Mouse (Mus musculus): ENCODE results near the gene Dock7.
A peak's percentile ranks its signal among the peaks of the same experiment; 100 is the strongest.

Gene Dock7

GRCm38 (mm10) chr4:99121123-99121755, 524 bp upstream of the Dock7 start:
- peak; percentile 17 for DNase-seq (ENCODE audit: low spot score)

DNA sequence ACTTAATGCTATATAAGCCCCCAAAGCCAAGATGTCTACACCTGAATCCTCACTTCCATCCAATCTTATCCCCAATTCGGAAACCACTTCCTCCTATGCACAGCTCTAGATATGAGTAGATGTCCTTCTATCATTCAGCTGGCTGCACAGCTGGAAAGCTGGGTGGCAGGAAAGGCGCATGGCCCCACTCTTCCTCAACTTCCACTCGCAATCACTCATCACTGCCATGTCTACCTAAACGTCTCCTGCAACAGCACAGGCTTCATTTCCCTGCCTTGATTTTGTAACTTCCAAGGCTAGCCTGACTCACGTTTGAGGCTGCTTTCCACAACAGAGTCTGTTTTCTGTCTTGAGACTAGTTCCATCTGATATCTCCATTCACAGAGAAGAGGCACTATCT, 1.7 kb downstream of the Dock7 start:
- DNase-seq (ENCODE audit: low spot score) = no peak

- DNase-seq (ENCODE audit: low spot score) = no peak
These were observed 4.9 kb downstream of the Dock7 start for GRCm38 (mm10) chr4:99115797-99116196.

- no peak for DNase-seq (ENCODE audit: low spot score)
These were observed 9.0 kb downstream of the Dock7 start for GRCm38 (mm10) chr4:99111670-99112069.

DNA sequence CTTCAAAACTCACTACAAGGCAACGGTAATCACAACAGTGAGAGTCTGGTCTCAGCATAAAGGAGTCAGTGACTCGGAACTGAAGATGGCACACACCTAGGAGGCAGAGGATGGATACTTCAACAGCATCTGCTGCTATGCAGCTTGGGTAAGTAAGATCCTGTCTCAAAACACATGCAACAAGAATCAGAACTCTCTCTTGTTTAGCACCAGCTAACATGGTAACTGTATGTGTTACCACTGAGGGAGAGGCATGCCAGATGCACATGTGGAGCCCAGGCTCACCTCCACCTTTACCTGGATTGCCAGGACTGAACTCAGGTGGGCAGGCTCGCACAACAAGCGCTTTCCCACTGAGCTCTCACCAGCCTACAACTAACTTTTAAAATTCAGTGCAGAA, 11.9 kb downstream of the Dock7 start:
- no peak for DNase-seq (ENCODE audit: low spot score)

GRCm38 (mm10) chr4:99102846-99103245, 17.9 kb downstream of the Dock7 start:
- DNase-seq (ENCODE audit: low spot score) = no peak

GRCm38 (mm10) chr4:99100724-99101123, 20.0 kb downstream of the Dock7 start:
- no peak for DNase-seq (ENCODE audit: low spot score)

GRCm38 (mm10) chr4:99091777-99092176, 28.9 kb downstream of the Dock7 start:
- no peak for DNase-seq (ENCODE audit: low spot score)

DNA sequence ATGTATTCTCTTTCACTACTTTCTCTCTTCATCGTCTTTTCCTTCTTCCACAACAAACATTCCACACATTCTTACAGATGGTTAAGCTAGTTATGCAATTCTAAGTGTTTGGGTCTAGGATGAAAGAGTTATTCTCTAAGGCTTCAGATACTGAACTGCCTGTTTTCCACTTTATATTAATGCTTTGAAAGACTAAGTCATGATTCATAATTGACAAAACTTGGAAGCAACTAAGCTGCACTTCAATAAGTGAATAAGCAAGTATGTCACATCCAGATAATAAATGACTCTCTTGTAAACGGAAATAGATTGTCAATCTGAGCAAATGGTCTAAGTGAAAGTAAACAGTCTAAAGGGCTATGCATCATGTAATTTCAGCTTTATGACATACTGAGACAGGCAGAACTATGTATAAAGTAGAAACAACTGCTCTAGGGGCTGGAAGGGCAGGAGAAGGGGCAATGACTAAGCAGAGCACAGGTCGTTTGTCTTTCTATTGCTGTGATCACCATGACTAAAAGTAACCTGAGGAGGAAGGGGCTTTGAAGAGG, 29.5 kb downstream of the Dock7 start:
- DNase-seq (ENCODE audit: low spot score) = no peak

DNA sequence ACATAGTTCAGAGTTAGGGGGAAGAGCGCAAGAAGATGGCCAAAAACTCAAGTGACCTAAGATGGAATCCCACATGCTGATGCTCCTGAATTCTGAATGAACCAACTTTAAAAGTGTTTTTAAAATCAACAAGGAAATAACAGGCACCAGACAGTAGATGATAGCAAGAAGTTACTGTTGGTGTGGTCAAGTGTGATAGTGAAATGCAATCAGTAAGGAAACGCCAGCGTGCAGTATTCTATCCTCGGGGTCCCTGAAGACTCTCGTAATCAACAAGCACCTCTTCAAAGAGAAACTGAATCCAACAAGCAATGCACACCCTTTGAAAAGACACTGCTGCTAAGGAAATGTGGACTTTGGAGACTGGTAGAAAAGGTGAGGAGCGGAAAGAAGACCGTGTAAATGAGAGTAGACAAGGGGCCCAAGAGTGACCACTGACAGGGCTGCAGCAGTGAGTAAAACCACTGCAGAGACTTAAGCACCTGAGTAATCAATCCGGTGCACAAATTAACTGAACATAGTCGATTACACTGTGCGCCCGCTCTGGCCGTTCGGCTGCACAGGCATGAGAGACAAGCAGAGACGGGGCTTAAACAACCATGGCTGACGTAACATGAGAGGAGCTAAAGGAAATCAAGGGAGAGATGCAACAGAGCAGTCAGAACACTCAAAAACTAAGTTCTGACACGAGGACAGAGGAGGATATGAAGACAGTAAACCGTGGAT, 32.8 kb downstream of the Dock7 start:
- no peak for DNase-seq (ENCODE audit: low spot score)

DNA sequence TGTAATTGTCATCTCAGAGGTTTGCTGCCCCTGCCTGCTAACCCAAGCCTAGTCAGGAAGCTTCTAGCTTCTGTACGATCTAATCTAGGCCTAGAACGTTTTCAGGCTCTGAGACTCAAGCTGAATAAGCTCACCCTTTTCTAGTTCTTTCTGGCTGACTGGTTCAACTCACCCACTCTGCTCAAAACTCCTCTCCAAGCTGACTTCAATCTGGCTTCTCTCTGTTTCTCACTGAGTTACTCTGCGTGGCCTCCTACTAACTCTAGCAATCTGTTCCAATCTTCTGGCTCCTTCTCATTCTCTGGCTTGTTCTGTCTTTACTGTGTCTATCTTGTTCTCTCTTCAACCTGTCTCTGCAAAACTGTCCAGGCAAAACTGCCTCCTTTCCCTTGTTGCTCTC, 36.9 kb downstream of the Dock7 start:
- no peak for DNase-seq (ENCODE audit: low spot score)

- DNase-seq (ENCODE audit: low spot score) = no peak
These were observed 39.5 kb downstream of the Dock7 start for GRCm38 (mm10) chr4:99081169-99081568.

- no peak for DNase-seq (ENCODE audit: low spot score)
These were observed 42.7 kb downstream of the Dock7 start for GRCm38 (mm10) chr4:99078005-99078404.

- no peak for DNase-seq (ENCODE audit: low spot score)
These were observed 51.9 kb downstream of the Dock7 start for GRCm38 (mm10) chr4:99068806-99069205.

- no peak for DNase-seq (ENCODE audit: low spot score)
These were observed 56.2 kb downstream of the Dock7 start for GRCm38 (mm10) chr4:99064524-99064923.

GRCm38 (mm10) chr4:99048581-99048980, 72.1 kb downstream of the Dock7 start:
- DNase-seq (ENCODE audit: low spot score) = no peak

DNA sequence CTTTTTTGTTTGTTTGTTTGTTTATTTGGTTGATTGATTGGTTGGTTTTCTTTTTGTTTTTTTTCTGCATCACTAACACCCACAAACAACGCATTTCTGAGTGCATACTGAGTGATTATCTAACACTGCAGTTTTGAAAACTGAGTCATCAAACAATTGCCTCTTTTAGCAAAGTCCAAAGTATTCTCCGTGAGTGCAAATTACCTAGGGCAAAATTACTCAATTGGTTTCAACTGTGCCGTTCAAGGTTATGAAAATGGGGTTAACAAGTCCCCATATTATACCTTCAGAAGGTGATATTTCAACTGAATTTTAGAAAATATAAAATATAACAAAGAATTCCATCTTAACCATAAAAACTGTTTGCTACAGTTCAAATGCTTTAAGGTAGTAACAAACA, 74.2 kb downstream of the Dock7 start:
- DNase-seq (ENCODE audit: low spot score) = no peak

DNA sequence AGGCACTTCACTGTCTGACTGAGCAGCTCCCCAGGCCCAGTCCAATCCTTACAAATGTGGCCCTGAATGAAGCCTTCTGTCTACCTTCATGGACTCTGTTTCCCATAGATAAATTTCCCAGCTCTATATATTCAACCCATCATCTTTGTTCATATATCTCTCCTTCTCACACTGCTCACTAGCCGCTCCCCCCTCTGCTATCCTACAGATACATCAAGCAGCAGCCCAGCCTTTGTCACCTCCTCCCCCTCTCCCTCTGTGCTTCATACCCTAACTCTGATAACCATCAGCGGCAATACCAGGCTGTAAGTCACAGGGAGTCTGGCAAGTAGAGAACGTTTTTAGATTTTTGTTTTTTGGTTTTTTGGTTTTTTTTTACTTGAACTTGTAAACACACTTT, 75.9 kb downstream of the Dock7 start:
- no peak for DNase-seq (ENCODE audit: low spot score)

DNA sequence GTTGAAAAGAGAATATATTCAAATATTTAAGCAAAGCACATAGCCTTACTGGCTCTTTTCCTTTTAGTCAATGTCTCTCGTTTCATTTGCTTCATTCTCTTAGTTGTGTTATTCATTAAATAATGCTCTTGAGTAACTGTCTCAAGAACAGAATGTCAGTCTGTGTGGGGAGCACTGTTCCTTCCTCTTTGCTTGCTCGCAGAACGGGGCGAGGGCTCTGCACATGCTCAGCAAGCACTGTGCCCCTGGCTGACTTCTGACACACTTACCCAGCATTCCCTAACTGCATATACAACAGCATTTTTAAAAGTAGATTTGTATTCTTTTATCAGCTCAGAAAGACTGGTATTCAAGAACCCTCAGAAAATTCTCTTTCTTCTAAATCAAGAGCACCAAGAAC, 87.8 kb downstream of the Dock7 start:
- no peak for DNase-seq (ENCODE audit: low spot score)

GRCm38 (mm10) chr4:99030686-99031085, 90.0 kb downstream of the Dock7 start, which contains the start of gene Angptl3:
Gene Angptl3 (plus strand): TSS chr4:99030954.
- DNase-seq (ENCODE audit: low spot score) = no peak

DNA sequence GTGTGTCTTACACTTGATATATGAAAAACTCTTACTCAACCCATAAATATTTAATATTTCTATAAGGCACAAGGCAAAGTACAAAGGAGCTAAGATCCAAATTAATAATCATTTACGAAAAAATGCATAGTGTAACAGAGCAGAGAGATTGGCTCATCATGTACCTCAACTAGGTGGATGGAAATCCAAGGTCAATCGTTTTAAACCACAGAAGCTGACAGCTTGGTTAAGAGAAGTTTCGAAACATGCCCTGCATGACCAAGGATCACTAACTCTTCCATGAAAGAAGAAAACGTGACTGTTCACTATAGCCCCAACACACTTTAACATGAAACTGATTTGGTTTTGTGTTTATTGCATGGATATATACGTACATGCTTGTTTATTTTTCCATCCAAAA, 92.3 kb downstream of the Dock7 start:
- DNase-seq (ENCODE audit: low spot score) = no peak

- no peak for DNase-seq (ENCODE audit: low spot score)
These were observed 98.5 kb downstream of the Dock7 start for GRCm38 (mm10) chr4:99022221-99022620.

GRCm38 (mm10) chr4:99011039-99011438, 109.7 kb downstream of the Dock7 start:
- no peak for DNase-seq (ENCODE audit: low spot score)

DNA sequence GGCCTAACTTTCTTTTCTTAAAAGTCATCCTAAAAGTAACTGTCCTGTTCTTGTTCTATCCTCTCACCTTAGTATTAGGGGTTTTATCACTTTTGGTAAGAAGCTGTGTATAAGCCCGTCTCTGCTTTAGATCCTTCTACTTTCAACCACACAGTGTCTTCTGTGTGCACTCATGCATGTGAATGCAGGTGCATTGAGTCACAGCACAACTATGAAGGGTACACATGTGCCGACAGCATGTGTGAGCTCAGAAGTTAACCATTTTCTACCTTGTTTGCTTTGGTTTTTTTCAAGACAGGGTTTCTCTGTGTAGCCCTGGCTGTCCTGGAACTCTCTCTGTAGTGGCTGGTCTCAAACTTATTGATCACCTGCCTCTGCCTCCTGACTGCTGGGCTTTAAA, 114.4 kb downstream of the Dock7 start:
- no peak for DNase-seq (ENCODE audit: low spot score)

Data from layer of hippocampus, adult 9-10 months (tissue).